Mouse (Mus musculus) midbrain, embryonic 16.5 days (tissue): Measurements from ENCODE around the gene Cnot4. TPM values are rescaled to one million over a fixed set of nuclear protein-coding genes. Genes with fewer than 3 reads are reported as not detected.

ENCODE experiments used
- ATAC-seq: fragments of 200-750 bp; cut with Nextera tagmentation; 2 replicates; pipeline ENCODE4 v1.8.0; 2017; ENCODE audit warnings: moderate TSS enrichment
- H3K27ac ChIP-seq: fragments of 300-500 bp; sonication (generic); 2 replicates; pipeline ENCODE4 v1.5.1; 2014; ENCODE audit warnings: mild to moderate bottlenecking, low read length, mixed read lengths
- H3K27me3 ChIP-seq: fragments of 300-500 bp; sonication (generic); 2 replicates; pipeline ENCODE4 v1.6.1; 2014; ENCODE audit warnings: low read depth, low read length, mixed read lengths; ENCODE audit not compliant: control insufficient read depth, insufficient read depth
- H3K36me3 ChIP-seq: fragments of 300-500 bp; sonication (generic); 2 replicates; pipeline ENCODE4 v1.6.1; 2014; ENCODE audit warnings: mild to moderate bottlenecking, low read length, moderate library complexity, mixed read lengths; ENCODE audit not compliant: control insufficient read depth, insufficient read depth
- H3K4me1 ChIP-seq: fragments of 300-500 bp; sonication (generic); 2 replicates; pipeline ENCODE4 v1.6.1; 2014; ENCODE audit warnings: mild to moderate bottlenecking, low read length, mixed read lengths; ENCODE audit not compliant: control insufficient read depth, insufficient read depth
- H3K4me2 ChIP-seq: fragments of 300-500 bp; sonication (generic); 2 replicates; pipeline ENCODE4 v1.6.1; 2014; ENCODE audit warnings: mild to moderate bottlenecking, low read length, mixed read lengths
- H3K4me3 ChIP-seq: fragments of 300-500 bp; sonication (generic); 2 replicates; pipeline ENCODE4 v1.5.1; 2014; ENCODE audit warnings: low read depth, mild to moderate bottlenecking, low read length, moderate library complexity, mixed read lengths
- H3K9ac ChIP-seq: fragments of 300-500 bp; sonication (generic); 2 replicates; pipeline ENCODE4 v1.6.1; 2014; ENCODE audit warnings: low read depth, low read length, mixed read lengths
- H3K9me3 ChIP-seq: fragments of 300-500 bp; sonication (generic); replicated peaks from 2 replicates; pipeline ENCODE4 v1.6.1; 2014; ENCODE audit warnings: mild to moderate bottlenecking, low read length, mixed read lengths; ENCODE audit not compliant: control insufficient read depth, poor library complexity, severe bottlenecking
- WGBS: fragments of 180-500 bp; shearing (Covaris S2); extraction: QIAGEN DNeasy Blood & Tissue Kit; methylation state at CpG from one replicate; pipeline ENCODE4 v1.1.7; 2014; 5-methylcytosine and 5-hydroxymethylcytosine counted together
- polyA plus RNA-seq: library from polyadenylated mRNA; unstranded; fragments of >200 nt; fragmentation: Nextera tagmentation; extraction: Ambion mirVana; gene quantifications from 2 replicates; pipeline ENCODE4 v1.2.1, GENCODE M21; 2015

Gene Cnot4
- polyA plus RNA-seq, 1 experiment from 2014 or later = 36.3 TPM

DNA sequence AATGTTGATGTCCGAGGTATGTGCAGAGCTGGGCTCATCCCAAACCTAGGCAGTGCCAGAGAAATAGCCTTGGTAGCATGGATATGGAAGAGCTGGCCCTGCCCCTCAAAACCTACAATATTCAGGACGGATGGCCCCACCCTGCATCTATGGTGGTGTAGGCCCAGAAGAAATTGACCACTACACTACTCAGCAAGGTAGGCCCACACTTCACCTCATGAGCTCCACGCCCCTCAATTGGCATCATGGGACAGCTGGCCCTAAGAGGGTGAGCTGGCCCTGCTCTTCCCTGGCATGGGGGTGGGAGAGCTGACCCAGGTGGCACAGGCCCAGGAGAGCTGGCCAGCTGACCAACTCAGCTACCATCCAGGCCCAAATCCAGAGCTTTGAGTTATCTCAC lies 48.6 kb downstream of the Cnot4 start:
- Histone ChIP-seq H3K27me3 (no peaks in the 10 kb centered on the region), H3K4me1 (peaks cover 2% of the 10 kb centered on the region; the same call in 1 of the 2 replicates), H3K9me3 (no peaks in the 10 kb centered on the region), H3K36me3 (no peaks in the 10 kb centered on the region), H3K4me2 (no peak overlapping the region), H3K4me3 (no peak overlapping the region), H3K27ac (no peak overlapping the region), H3K9ac (no peak overlapping the region)
- WGBS = 97% methylated on average over 3 of the region's 3 CpGs
- no peak for ATAC-seq

DNA sequence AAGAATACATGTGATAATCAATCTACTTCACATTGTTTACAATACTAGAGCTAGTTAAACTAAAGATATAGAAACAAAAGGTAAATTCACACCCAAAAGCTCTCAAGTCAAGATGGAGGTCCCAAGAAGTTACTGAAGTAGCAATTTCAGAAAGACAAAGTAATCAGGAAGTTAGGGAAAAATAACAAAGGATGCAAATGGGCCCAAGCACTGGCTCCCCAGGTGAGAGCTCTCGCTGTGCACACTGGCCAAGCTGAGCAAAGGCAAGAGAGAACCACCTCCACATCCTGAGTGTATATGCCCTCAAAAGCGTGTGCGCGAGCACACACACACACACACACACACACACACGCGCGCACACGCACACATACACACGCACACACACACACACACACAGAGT lies 58.4 kb downstream of the Cnot4 start:
- H3K27ac ChIP-seq = no peak overlapping the region
- peaks cover 5% of the 10 kb centered on the region; the same call in 1 of the 2 replicates for H3K36me3 ChIP-seq
- no peaks in the 10 kb centered on the region for H3K27me3 ChIP-seq
- H3K4me2 ChIP-seq = no peak overlapping the region
- no peak overlapping the region for H3K9ac ChIP-seq
- no peak for ATAC-seq
- no peaks in the 10 kb centered on the region for H3K4me1 ChIP-seq
- H3K9me3 ChIP-seq = no peaks in the 10 kb centered on the region
- H3K4me3 ChIP-seq = no peak overlapping the region
- over 99% methylated on average over 9 of the region's 9 CpGs for WGBS

DNA sequence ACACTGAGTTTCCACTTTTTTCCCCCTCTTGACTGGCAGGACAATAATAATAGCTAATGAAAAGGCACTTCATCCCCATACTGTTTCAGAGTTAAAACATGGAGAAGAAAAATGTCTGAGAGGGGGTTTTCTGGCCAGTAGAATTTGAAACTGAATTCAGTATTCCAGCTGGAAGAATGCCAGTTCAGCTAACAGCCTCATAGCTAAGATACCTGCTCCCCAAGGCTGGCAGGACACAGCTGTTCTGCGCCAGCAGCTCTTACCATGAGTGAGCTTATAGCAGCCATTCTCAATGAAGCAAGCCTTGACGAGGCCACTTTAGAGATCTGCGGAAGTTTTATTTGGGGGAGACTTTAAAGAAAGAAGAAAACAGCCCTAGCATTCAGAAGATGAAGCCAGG lies 62.3 kb downstream of the Cnot4 start:
- Histone ChIP-seq H3K27me3 (no peaks in the 10 kb centered on the region), H3K4me2 (no peak overlapping the region), H3K36me3 (peaks cover 10% of the 10 kb centered on the region), H3K9me3 (no peaks in the 10 kb centered on the region), H3K4me1 (no peaks in the 10 kb centered on the region), H3K4me3 (no peak overlapping the region), H3K27ac (no peak overlapping the region), H3K9ac (no peak overlapping the region)
- no peak for ATAC-seq
- 83% methylated on average over 3 of the region's 3 CpGs for WGBS

DNA sequence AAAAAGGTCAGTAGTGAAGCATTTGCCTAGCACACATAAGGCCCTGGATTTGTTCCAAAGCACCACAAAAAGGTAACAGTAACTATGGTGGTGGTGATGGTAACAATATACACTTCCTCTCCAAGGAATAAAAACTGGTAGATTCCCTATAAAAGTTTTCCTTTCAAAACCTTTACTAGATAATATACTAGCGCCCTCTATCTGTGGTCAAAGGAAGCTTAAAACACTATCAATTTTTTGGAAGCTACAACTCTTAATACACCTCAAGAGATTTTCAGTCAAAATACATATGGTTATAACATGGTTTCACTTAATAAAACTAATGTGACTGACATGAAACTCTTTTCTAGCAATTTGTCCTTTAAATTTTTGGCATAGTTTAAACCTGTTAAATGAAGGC lies 71.1 kb downstream of the Cnot4 start:
- peaks cover 3% of the 10 kb centered on the region; the same call in 1 of the 2 replicates for H3K36me3 ChIP-seq
- ATAC-seq = no peak
- no peaks in the 10 kb centered on the region for H3K9me3 ChIP-seq
- no peak overlapping the region for H3K4me2 ChIP-seq
- H3K27me3 ChIP-seq = no peaks in the 10 kb centered on the region
- H3K27ac ChIP-seq = no peak overlapping the region
- no peaks in the 10 kb centered on the region for H3K4me1 ChIP-seq
- 21% methylated on average over 1 of the region's 1 CpGs for WGBS
- no peak overlapping the region for H3K4me3 ChIP-seq
- H3K9ac ChIP-seq = no peak overlapping the region

DNA sequence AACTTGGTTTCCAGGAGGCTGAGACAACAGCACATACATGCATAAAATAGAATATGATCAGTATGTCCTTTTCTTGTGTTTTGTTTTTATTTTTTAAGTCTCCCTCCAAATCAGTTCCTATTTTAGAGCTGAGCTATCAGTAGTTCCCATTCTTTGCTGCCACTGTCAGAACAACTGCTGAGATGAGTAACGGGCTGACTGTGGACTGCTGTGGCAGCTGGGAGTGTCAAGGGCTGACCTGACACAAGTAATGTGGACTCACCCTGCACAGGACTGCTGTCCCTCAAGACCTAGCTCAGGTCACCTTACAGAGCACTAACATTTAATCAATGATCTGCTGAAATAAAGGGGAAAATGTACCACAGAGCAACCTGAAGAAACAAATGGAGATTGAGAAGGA lies 90.4 kb downstream of the Cnot4 start:
- H3K4me2 ChIP-seq = no peak overlapping the region
- no peaks in the 10 kb centered on the region for H3K27me3 ChIP-seq
- no peaks in the 10 kb centered on the region for H3K4me1 ChIP-seq
- no peaks in the 10 kb centered on the region for H3K36me3 ChIP-seq
- H3K27ac ChIP-seq = no peak overlapping the region
- 73% methylated on average over 1 of the region's 1 CpGs for WGBS
- no peak overlapping the region for H3K9ac ChIP-seq
- H3K4me3 ChIP-seq = no peak overlapping the region
- no peak for ATAC-seq
- no peaks in the 10 kb centered on the region for H3K9me3 ChIP-seq

DNA sequence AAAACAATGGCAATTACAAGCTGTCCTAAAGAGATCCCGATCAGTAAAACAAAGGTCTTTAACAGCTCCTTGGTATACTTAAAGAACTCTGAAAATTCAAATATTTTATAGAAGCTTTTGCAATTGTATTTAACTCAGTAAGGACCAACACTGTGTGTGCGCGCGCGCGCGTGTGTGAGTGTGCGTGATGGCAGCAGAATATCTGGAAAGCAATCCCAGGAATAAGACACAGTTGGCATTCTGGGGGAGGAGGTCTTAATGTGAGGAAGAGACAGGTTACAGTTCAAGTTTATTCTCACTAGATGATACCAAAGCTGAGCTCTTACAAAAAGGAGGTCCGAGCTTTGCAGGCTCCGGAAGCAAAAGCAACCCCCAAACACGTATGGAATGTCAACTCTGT lies 100.2 kb downstream of the Cnot4 start:
- Histone ChIP-seq H3K9ac (no peak overlapping the region), H3K4me3 (no peak overlapping the region), H3K36me3 (peaks cover 2% of the 10 kb centered on the region; the same call in 1 of the 2 replicates), H3K9me3 (no peaks in the 10 kb centered on the region), H3K4me1 (no peaks in the 10 kb centered on the region), H3K4me2 (no peak overlapping the region), H3K27me3 (no peaks in the 10 kb centered on the region), H3K27ac (no peak overlapping the region)
- WGBS = 94% methylated on average over 11 of the region's 11 CpGs
- ATAC-seq = no peak

DNA sequence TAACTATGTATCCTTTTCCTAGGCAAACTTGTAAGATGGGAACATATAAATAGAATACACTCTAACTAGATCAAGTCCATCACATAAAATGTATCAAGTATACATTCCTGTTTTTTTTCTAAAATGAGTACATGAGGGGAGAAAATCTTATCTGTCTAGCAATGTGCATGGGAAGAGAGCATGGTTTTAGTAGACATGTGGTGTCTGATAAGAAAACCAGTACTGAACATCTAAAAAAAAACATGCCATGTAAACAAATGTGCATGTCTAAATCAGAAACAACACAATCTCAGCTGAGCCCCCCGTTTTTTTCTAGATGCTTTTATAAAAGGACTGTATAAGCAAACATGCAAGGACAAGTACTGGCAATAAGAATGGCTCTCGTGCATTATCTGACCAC lies 100.8 kb downstream of the Cnot4 start:
- Histone ChIP-seq H3K4me1 (no peaks in the 10 kb centered on the region), H3K27ac (no peak overlapping the region), H3K27me3 (no peaks in the 10 kb centered on the region), H3K4me2 (no peak overlapping the region), H3K9ac (no peak overlapping the region), H3K36me3 (peaks cover 2% of the 10 kb centered on the region; the same call in 1 of the 2 replicates), H3K4me3 (no peak overlapping the region), H3K9me3 (no peaks in the 10 kb centered on the region)
- 94% methylated on average over 2 of the region's 2 CpGs for WGBS
- no peak for ATAC-seq

DNA sequence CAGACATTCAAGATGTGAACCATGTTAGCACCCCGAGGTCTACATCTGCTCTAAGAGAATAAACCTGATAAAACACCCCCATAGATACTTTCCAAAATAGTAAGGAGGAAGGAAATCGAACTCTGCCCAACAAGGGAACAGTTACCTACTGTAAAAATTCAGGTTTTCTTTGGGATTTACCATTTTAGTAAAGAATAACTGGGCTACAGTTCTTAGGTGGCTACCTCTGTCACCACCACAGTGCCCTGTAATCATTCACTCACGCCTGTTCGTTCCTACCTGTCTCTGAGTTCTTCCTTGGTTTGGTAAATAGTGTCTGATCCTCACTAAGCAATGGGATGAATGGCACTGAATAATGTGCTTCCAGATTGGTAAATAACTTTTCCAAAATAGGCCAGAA lies 102.7 kb downstream of the Cnot4 start:
- Histone ChIP-seq H3K9ac (no peak overlapping the region), H3K36me3 (no peaks in the 10 kb centered on the region), H3K9me3 (no peaks in the 10 kb centered on the region), H3K4me1 (no peaks in the 10 kb centered on the region), H3K4me3 (no peak overlapping the region), H3K4me2 (no peak overlapping the region), H3K27me3 (no peaks in the 10 kb centered on the region), H3K27ac (no peak overlapping the region)
- ATAC-seq = no peak
- 95% methylated on average over 4 of the region's 4 CpGs for WGBS

DNA sequence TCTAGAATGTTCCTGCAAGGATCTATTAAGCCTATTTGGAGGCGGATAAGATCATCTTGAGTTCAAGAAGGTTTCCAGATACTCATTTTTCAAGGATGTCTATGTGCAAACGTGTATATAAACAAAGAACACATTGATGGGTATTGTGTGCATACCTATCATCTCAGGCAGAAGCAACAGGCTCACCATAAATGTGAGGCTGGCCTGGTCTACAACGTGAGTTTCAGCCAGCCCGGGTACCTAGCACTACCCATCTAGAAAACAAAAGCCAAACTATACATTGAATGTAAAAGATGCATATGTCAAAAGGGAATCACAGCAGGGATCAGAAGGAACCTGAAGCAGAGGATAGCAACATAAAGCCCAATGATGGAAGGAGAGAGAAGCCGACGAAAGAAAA lies 103.3 kb downstream of the Cnot4 start:
- Histone ChIP-seq H3K4me2 (no peak overlapping the region), H3K4me3 (no peak overlapping the region), H3K9me3 (no peaks in the 10 kb centered on the region), H3K36me3 (no peaks in the 10 kb centered on the region), H3K27ac (no peak overlapping the region), H3K9ac (no peak overlapping the region), H3K27me3 (no peaks in the 10 kb centered on the region), H3K4me1 (no peaks in the 10 kb centered on the region)
- no peak for ATAC-seq
- 84% methylated on average over 6 of the region's 6 CpGs for WGBS

DNA sequence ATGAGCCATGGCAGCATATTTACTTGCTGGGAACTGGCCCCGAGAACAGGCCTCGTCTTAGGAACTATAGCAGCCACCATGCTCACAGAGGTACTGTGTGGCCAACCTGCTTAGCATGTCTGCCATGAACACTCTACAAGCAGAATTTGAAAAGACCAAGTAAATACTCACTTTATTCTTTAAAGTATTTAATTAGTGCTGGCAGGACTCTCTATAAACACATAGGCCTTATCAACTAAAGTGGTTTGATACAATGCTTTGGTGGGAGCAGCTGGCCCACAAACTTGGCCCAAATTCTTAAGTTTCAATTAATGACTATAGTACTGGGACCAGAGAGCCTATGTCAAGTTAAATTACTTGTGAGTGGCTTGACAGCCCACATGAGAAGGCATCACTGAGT lies 105.5 kb downstream of the Cnot4 start:
- ATAC-seq = peak; percentile 58; the same call in 1 of the 2 replicates
- H3K9me3 ChIP-seq = no peaks in the 10 kb centered on the region
- no peaks in the 10 kb centered on the region for H3K4me1 ChIP-seq
- 83% methylated on average over 2 of the region's 2 CpGs for WGBS
- H3K9ac ChIP-seq = no peak overlapping the region
- H3K27me3 ChIP-seq = no peaks in the 10 kb centered on the region
- no peaks in the 10 kb centered on the region; the same call in 1 of the 2 replicates for H3K36me3 ChIP-seq
- no peak overlapping the region for H3K4me3 ChIP-seq
- no peak overlapping the region for H3K27ac ChIP-seq
- no peak overlapping the region for H3K4me2 ChIP-seq
